Mouse (Mus musculus) intestine, postnatal 0 days (tissue): ENCODE results near the gene Tapbpl. TPM values are rescaled to one million over a fixed set of nuclear protein-coding genes. Genes with fewer than 3 reads are reported as not detected.

Experiments used
- ATAC-seq: fragments of 200-750 bp; cut with Nextera tagmentation; 2 replicates; pipeline ENCODE4 v1.8.0; 2017; ENCODE audit warnings: mild to moderate bottlenecking, moderate TSS enrichment, moderate library complexity
- H3K27ac ChIP-seq: fragments of 300-500 bp; sonication (generic); 2 replicates; pipeline ENCODE4 v1.5.1; 2014; ENCODE audit warnings: mild to moderate bottlenecking, low read depth, low read length, moderate library complexity
- H3K27me3 ChIP-seq: fragments of 300-500 bp; sonication (generic); replicated peaks from 2 replicates; pipeline ENCODE4 v1.6.1; 2014; ENCODE audit warnings: low read length, mixed read lengths; ENCODE audit not compliant: control insufficient read depth, insufficient read depth
- H3K36me3 ChIP-seq: fragments of 300-500 bp; sonication (generic); 2 replicates; pipeline ENCODE4 v1.6.1; 2014; ENCODE audit warnings: mild to moderate bottlenecking, moderate library complexity; ENCODE audit not compliant: control insufficient read depth, insufficient read depth
- H3K4me1 ChIP-seq: fragments of 300-500 bp; sonication (generic); replicated peaks from 2 replicates; pipeline ENCODE4 v1.6.1; 2014; ENCODE audit warnings: antibody characterized with exemption, low read length, mixed read lengths; ENCODE audit not compliant: control insufficient read depth, insufficient read depth
- H3K4me2 ChIP-seq: fragments of 300-500 bp; sonication (generic); replicated peaks from 2 replicates; pipeline ENCODE4 v1.6.1; 2014; ENCODE audit warnings: low read depth, mild to moderate bottlenecking, moderate library complexity
- H3K4me3 ChIP-seq: fragments of 300-500 bp; sonication (generic); 2 replicates; pipeline ENCODE4 v1.5.1; 2014; ENCODE audit warnings: low read depth, low read length
- H3K9ac ChIP-seq: fragments of 300-500 bp; sonication (generic); 2 replicates; pipeline ENCODE4 v1.6.1; 2014; ENCODE audit warnings: mild to moderate bottlenecking, low read depth, low read length
- H3K9me3 ChIP-seq: fragments of 300-500 bp; sonication (generic); 2 replicates; pipeline ENCODE4 v1.6.1; 2016; ENCODE audit warnings: mixed run types; ENCODE audit not compliant: control insufficient read depth
- CTCF ChIP-seq: sonication (generic); IDR thresholded peaks from 2 replicates; pipeline ENCODE4 v1.5.1; 2016; ENCODE audit warnings: low read depth, mild to moderate bottlenecking, control low read depth, antibody characterized with exemption, moderate library complexity
- whole genome bisulfite sequencing: fragments of 180-500 bp; shearing (Covaris S2); extraction: QIAGEN DNeasy Blood & Tissue Kit; methylation state at CpG from one replicate; pipeline ENCODE4 v1.1.7; 2014; 5-methylcytosine and 5-hydroxymethylcytosine counted together
- polyA plus RNA-seq: library from polyadenylated mRNA; unstranded; fragments of >200 nt; fragmentation: Nextera tagmentation; extraction: Ambion mirVana; gene quantifications from 2 replicates; pipeline ENCODE4 v1.2.1, GENCODE M21; 2015

Tapbpl gene
- polyA plus RNA-seq, 1 experiment from 2014 or later = 25.9 TPM

DNA sequence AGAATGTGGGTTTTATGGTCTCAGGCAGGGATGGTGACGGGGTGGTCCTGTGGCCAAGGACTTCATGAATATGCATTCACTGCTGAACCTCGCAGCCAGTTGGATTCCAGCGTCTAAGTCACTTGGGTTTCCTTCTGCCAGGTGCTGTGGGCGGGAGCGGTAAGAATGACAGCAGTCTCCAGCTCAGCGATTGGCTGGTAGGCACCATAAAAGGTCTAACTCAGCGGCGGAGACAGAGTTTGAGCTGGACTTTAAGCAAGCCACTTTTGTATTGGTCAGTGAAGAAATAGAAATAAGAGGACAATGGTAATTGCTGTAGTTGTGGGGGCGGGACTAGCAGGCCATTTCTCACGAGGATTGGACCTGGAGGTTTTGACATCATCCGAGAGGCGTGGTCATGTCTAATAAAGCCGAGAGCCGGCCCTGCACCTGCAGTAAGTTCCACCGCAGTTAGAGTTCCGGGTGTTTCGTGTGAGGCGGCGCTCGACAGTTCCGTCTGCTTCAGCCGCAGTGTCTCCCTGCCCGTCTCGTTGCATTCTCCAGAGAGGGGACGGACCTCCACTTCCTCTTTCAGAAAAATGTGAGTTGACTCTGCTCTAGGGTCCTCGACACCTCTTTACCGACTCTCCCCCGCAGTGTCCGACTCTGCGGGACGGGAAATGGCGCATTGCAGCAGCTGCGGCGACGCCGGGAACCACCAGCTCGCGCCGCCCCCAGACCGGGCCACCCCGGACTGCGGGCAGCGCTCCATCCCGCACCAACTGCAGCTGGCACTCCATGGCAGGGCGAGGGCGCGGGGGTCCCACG is 16.3 kb downstream of the Tapbpl start, which contains the start of gene Vamp1:
Gene Vamp1, plus strand, starts transcription at position 404 of the 807 bp plus-strand sequence.
- H3K9ac ChIP-seq = peak within 1 kb of the TSS; percentile 59
- H3K36me3 ChIP-seq = peaks cover 17% of the 10 kb centered on the region
- peak within 1 kb of the TSS; percentile 80 for H3K4me2 ChIP-seq
- 0 out of 2 replicates have a peak, but pooled peaks have one; percentile 3 for TF ChIP-seq CTCF
- H3K4me1 ChIP-seq = no peaks in the 10 kb centered on the region; the same call in 1 of the 2 replicates
- H3K4me3 ChIP-seq = peak within 1 kb of the TSS; percentile 51
- H3K27ac ChIP-seq = peak within 1 kb of the TSS; percentile 43; the same call in 1 of the 2 replicates
- 0 out of 2 replicates have a peak, but pooled peaks cover 3% of the 10 kb centered on the region for H3K27me3 ChIP-seq
- WGBS = under 1% methylated on average over 48 of the region's 48 CpGs
- no peaks in the 10 kb centered on the region for H3K9me3 ChIP-seq
- peak; percentile 98 for ATAC-seq

DNA sequence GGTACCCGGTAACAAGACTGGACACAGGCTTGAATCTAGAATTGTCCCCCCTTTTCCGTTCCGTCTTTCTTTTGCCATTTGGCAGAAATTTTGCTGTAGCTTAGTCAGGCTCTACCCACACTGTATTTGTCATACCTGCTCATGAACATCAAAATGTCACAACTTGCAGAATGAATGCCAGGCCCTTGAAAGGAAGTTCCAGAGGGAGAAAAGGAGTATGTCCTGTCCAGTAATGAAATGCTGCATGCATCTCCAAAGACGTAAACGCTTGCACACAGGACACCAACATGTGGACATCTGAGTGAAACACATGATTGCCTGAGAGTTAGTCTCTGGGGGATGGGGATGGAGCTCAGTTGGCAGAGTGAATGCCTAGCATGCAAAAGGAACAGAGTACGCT is 17.9 kb downstream of the Tapbpl start:
- ATAC-seq = no peak
- WGBS = 76% methylated on average over 6 of the region's 6 CpGs
- no peak for TF ChIP-seq CTCF
- H3K9ac ChIP-seq = no peak overlapping the region
- no peak overlapping the region for H3K4me3 ChIP-seq
- no peaks in the 10 kb centered on the region; the same call in 1 of the 2 replicates for H3K4me1 ChIP-seq
- no peak overlapping the region for H3K27ac ChIP-seq
- H3K9me3 ChIP-seq = no peaks in the 10 kb centered on the region
- H3K27me3 ChIP-seq = 0 out of 2 replicates have a peak, but pooled peaks cover 3% of the 10 kb centered on the region
- 0 out of 2 replicates have a peak, but pooled peaks cover 8% of the 10 kb centered on the region for H3K36me3 ChIP-seq
- no peak overlapping the region for H3K4me2 ChIP-seq

DNA sequence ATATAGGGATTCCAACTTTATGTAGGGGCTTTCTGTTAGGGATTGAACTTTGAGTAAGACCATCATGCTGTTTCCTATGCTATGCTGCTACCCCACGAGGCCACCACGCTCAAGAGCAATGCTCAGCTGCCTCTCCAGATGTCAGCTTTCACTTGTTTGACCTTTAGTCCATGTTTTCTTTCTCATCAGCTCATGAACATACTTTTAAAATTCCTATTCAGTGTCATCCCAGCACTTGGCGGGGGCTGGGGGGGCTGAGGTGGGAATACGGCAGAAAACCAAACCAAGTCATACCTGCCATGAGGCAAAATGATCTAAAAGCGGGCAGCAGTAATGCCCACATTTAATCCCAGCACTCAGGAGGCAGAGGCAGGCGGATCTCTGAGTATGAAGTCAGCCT is 18.5 kb downstream of the Tapbpl start:
- 0 out of 2 replicates have a peak, but pooled peaks cover 3% of the 10 kb centered on the region for H3K27me3 ChIP-seq
- TF ChIP-seq CTCF = no peak
- H3K4me3 ChIP-seq = no peak overlapping the region
- H3K27ac ChIP-seq = no peak overlapping the region
- H3K9me3 ChIP-seq = no peaks in the 10 kb centered on the region
- WGBS = 64% methylated on average over 6 of the region's 6 CpGs
- no peak overlapping the region for H3K9ac ChIP-seq
- H3K4me2 ChIP-seq = no peak overlapping the region
- H3K4me1 ChIP-seq = no peaks in the 10 kb centered on the region; the same call in 1 of the 2 replicates
- H3K36me3 ChIP-seq = 0 out of 2 replicates have a peak, but pooled peaks cover 2% of the 10 kb centered on the region
- no peak for ATAC-seq

DNA sequence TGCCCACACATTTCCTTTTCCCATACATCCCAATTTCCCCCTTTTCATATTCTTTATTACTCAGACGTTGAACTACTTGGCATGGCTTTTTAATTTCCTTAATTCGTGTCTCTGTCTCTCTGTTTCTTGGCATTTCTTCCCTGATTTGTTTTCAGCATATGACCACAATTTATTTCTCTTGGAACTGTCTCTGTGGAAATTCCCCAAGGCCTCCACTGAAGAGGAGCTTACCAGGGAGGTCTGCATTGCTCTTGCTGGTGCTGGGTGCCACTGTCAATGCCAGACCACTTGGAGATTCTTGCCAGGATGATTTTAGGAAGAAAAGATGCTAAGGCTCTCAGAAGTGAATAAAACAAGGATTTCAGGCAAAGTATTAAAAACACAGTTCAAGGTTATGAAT is 19.0 kb downstream of the Tapbpl start:
- WGBS = 28% methylated on average over 2 of the region's 2 CpGs
- TF ChIP-seq CTCF = no peak
- Histone ChIP-seq H3K4me1 (no peaks in the 10 kb centered on the region; the same call in 1 of the 2 replicates), H3K9me3 (no peaks in the 10 kb centered on the region), H3K27me3 (0 out of 2 replicates have a peak, but pooled peaks cover 3% of the 10 kb centered on the region), H3K4me3 (no peak overlapping the region), H3K27ac (no peak overlapping the region), H3K9ac (no peak overlapping the region), H3K4me2 (no peak overlapping the region), H3K36me3 (no peaks in the 10 kb centered on the region)
- ATAC-seq = no peak

DNA sequence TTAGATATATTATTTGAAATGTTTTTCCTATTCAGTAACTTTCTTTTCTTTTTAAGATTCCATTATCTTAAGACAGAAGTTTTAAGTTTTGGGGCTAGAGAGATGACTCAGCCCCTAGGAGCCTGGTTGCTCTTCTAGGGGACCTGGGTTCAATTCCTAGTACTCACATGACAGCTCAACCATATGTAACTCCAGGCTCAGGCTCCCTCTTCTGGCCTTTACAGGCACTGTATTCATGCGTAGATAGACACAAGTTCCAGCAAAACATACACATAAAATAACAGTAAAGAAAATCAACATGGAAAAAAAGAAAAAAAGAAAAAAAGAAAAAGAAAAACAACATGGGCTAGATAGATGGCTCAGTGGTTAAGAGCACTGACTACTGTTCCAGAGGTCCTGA is 21.2 kb downstream of the Tapbpl start:
- 0 out of 2 replicates have a peak, but pooled peaks cover 3% of the 10 kb centered on the region for H3K27me3 ChIP-seq
- WGBS = 95% methylated on average over 1 of the region's 1 CpGs
- H3K9me3 ChIP-seq = no peaks in the 10 kb centered on the region
- no peak overlapping the region for H3K9ac ChIP-seq
- H3K4me2 ChIP-seq = no peak overlapping the region
- H3K27ac ChIP-seq = no peak overlapping the region
- no peaks in the 10 kb centered on the region for H3K4me1 ChIP-seq
- H3K4me3 ChIP-seq = no peak overlapping the region
- no peaks in the 10 kb centered on the region for H3K36me3 ChIP-seq
- TF ChIP-seq CTCF = peak; percentile 33
- no peak for ATAC-seq

DNA sequence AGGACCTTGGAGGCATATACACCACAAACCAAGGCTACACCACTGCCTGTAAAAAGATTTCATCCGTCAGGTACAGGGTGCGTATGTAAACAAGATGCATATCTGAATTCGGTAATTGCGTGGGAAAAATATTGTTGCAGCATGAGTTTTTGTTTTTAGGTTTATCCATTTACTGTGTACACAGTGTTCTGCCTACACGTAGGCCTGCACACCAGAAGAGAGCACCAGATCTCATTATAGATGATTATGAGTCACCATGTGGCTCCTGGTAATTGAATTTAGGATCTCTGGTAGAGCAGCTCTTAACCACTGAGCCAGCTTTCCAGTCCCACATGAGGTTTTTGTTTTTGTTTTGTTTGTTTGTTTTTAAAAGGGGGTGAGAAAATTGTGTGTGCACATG is 34.5 kb downstream of the Tapbpl start:
- Histone ChIP-seq H3K4me3 (no peak overlapping the region), H3K27me3 (no peaks in the 10 kb centered on the region), H3K4me1 (no peaks in the 10 kb centered on the region), H3K9ac (no peak overlapping the region), H3K36me3 (peaks cover 5% of the 10 kb centered on the region; the same call in 1 of the 2 replicates), H3K9me3 (no peaks in the 10 kb centered on the region), H3K27ac (no peak overlapping the region), H3K4me2 (no peak overlapping the region)
- ATAC-seq = no peak
- TF ChIP-seq CTCF = no peak
- WGBS = 81% methylated on average over 5 of the region's 5 CpGs
